Comparison of ENCODE assay signal across 8 mouse cellular contexts in the genomic region with DNA sequence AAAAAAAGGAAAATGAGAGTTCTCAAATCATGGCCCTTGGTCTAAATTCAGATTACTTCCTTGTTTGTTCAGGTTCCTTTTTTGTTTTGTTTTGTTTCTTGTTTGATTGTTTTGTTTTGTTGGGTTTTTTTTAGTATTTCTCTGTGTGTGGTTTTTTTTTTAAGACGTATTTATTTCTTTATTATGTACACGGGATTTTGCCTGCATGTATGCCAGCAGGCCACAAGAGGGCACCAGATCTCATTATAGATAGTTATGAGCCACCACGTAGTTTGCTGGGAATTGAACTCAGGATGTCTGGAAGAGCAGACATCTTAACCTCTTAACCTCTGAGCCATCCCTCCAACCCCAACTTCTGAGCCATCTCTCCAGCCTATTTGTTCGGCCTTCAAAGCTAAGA. TPM values are rescaled to one million over a fixed set of nuclear protein-coding genes. Genes with fewer than 3 reads are reported as not detected.
A peak's percentile ranks its signal among the peaks of the same experiment; 100 is the strongest.
DNase-seq lines count a peak whose midpoint lies in the region; ATAC-seq and TF ChIP-seq lines count a peak whose summit lies in the region.
"Had no signal": no experiment of that assay in that cellular context is flagged by ENCODE, and none has a peak within 500 bp of the region (broad histone marks: within the 10 kb centered on the region; RNA-seq: fewer than 3 reads in every experiment).

No protein-coding gene starts in this region.

- ATAC-seq in kidney, embryonic 14.5 days (ENCODE audit: low FRiP score, low TSS enrichment): no peak
- ATAC-seq in forebrain, embryonic 12.5 days (ENCODE audit: low FRiP score): no peak

- no peaks in the 10 kb centered on the region for H3K27me3 ChIP-seq in kidney, embryonic 14.5 days (ENCODE audit: control insufficient read depth, insufficient read depth, low read length)
- H3K27me3 ChIP-seq in CH12.LX (replicated peaks): no peaks in the 10 kb centered on the region
- H3K27me3 ChIP-seq in forebrain, embryonic 12.5 days: no peaks in the 10 kb centered on the region
- H3K27me3 ChIP-seq: midbrain, embryonic 12.5 days had no signal

- no peaks in the 10 kb centered on the region for H3K79me2 ChIP-seq in CH12.LX (replicated peaks; ENCODE audit: control insufficient read depth, extremely low read depth, insufficient read depth, poor library complexity, severe bottlenecking)

- TF ChIP-seq CTCF in CH12.LX (conservative IDR thresholded peaks at IDR 0.05 in 1 of 2, IDR thresholded peaks at IDR 0.05 in 1 of 2; ENCODE audit: low read depth in 2 of 2, low read length in 2 of 2): peak; percentile 70 to 83

- peak; percentile 18 for DNase-seq in kidney, adult 18-20 months
- DNase-seq in CH12.LX (ENCODE audit: extremely low read depth) (peak; percentile 55), R1 (ENCODE audit: low read depth, low spot score) (peak; percentile 78)
- peak; percentile 71 for DNase-seq in induced T-regulatory cell, adult 2 months (ENCODE audit: low read depth)
- DNase-seq in retina, adult 2 months (ENCODE audit: low read depth, low spot score): peak; percentile 29

- peaks cover 6% of the 10 kb centered on the region; the same call in 1 of the 2 replicates for H3K4me1 ChIP-seq in kidney, embryonic 14.5 days (ENCODE audit: control insufficient read depth, insufficient read depth, low read length)
- H3K4me1 ChIP-seq in CH12.LX (ENCODE audit: control insufficient read depth in 1 of 2, insufficient read depth in 2 of 2): peaks cover 0 to 15% of the 10 kb centered on the region in 2 experiments; a peak in 3 of 4 replicates
- H3K4me1 ChIP-seq in forebrain, embryonic 12.5 days: no peaks in the 10 kb centered on the region
- H3K4me1 ChIP-seq: midbrain, embryonic 12.5 days had no signal

- H3K4me2 ChIP-seq in kidney, embryonic 14.5 days (replicated peaks; ENCODE audit: low read depth, low read length): no peak overlapping the region
- no peak overlapping the region for H3K4me2 ChIP-seq in CH12.LX (ENCODE audit: insufficient read depth, low read depth, poor library complexity, severe bottlenecking)
- no peak overlapping the region for H3K4me2 ChIP-seq in forebrain, embryonic 12.5 days
- H3K4me2 ChIP-seq: midbrain, embryonic 12.5 days had no signal

- TF ChIP-seq EP300 in CH12.LX (IDR thresholded peaks at IDR 0.05; ENCODE audit: low read length): no peak

- no peaks in the 10 kb centered on the region for H3K36me3 ChIP-seq in kidney, embryonic 14.5 days (ENCODE audit: control insufficient read depth, insufficient read depth, low read length)
- no peaks in the 10 kb centered on the region for H3K36me3 ChIP-seq in CH12.LX (replicated peaks in 1 of 2; ENCODE audit: control insufficient read depth in 1 of 2, insufficient read depth in 1 of 2, low read length in 1 of 2)
- H3K36me3 ChIP-seq in forebrain, embryonic 12.5 days (replicated peaks): no peaks in the 10 kb centered on the region
- H3K36me3 ChIP-seq: midbrain, embryonic 12.5 days had no signal

- H3K4me3 ChIP-seq in kidney, embryonic 14.5 days (ENCODE audit: low read length): no peak overlapping the region
- H3K4me3 ChIP-seq in CH12.LX (replicated peaks in 1 of 3; ENCODE audit: low read depth in 2 of 3, low read length in 2 of 3, poor library complexity in 1 of 3): no peak overlapping the region
- no peak overlapping the region for H3K4me3 ChIP-seq in forebrain, embryonic 12.5 days (replicated peaks)
- H3K4me3 ChIP-seq: midbrain, embryonic 12.5 days had no signal

- no peak overlapping the region for H3K9ac ChIP-seq in kidney, embryonic 14.5 days (ENCODE audit: low read depth, low read length)
- no peak overlapping the region for H3K9ac ChIP-seq in CH12.LX (ENCODE audit: insufficient read depth, low read depth)
- H3K9ac ChIP-seq in forebrain, embryonic 12.5 days: no peak overlapping the region
- H3K9ac ChIP-seq: midbrain, embryonic 12.5 days had no signal

- dilution Hi-C loops in CH12.LX (cut with MboI; ENCODE audit: extremely low pct_ligation_motif_present, extremely low pct_unique_long_range_greater_than_20kb, low sequenced_read_pairs): no loop called here

- in situ Hi-C loops in CH12.LX (cut with MboI; ENCODE audit: low pct_ligation_motif_present, low pct_unique_long_range_greater_than_20kb, low sequenced_read_pairs): loop anchor here (25.0 kb wide), 1 partner anchor 701 kb away; no protein-coding TSS in a partner anchor

- no peaks in the 10 kb centered on the region for H3K9me3 ChIP-seq in kidney, embryonic 14.5 days (ENCODE audit: control insufficient read depth, low read length)
- no peaks in the 10 kb centered on the region for H3K9me3 ChIP-seq in CH12.LX (replicated peaks; ENCODE audit: low read length)
- H3K9me3 ChIP-seq in forebrain, embryonic 12.5 days: no peaks in the 10 kb centered on the region
- H3K9me3 ChIP-seq: midbrain, embryonic 12.5 days had no signal

- no peak overlapping the region for H3K27ac ChIP-seq in kidney, embryonic 14.5 days (ENCODE audit: low read depth, low read length)
- no peak overlapping the region for H3K27ac ChIP-seq in CH12.LX (ENCODE audit: insufficient read depth, low read depth)
- H3K27ac ChIP-seq in forebrain, embryonic 12.5 days: no peak overlapping the region
- H3K27ac ChIP-seq: midbrain, embryonic 12.5 days had no signal

- 56% methylated on average over 4 of the region's 4 CpGs for WGBS in kidney, embryonic 14.5 days
- 46% methylated on average over 4 of the region's 4 CpGs for WGBS in forebrain, embryonic 12.5 days

- no peak for TF ChIP-seq POLR2A in CH12.LX (IDR thresholded peaks at IDR 0.05; ENCODE audit: low read depth, low read length)

- TF ChIP-seq RAD21 in CH12.LX (IDR thresholded peaks at IDR 0.05; ENCODE audit: low read depth, low read length): peak; percentile 59

TF ChIP-seq in CH12.LX, 34 proteins besides CTCF, POLR2A, EP300 and RAD21:
- TF ChIP-seq ZC3H11A (IDR thresholded peaks at IDR 0.05; ENCODE audit: low read depth, low read length) (peak; percentile 41; the same call in 1 of the 2 replicates), JUND (conservative IDR thresholded peaks at IDR 0.05; ENCODE audit: low read depth, low read length) (peak; percentile 25; the same call in 1 of the 2 replicates), MAX (IDR thresholded peaks at IDR 0.05; ENCODE audit: low read length) (no peak), ZNF384 (IDR thresholded peaks at IDR 0.05; ENCODE audit: low read depth, low read length) (peak; percentile 77), CHD1 (IDR thresholded peaks at IDR 0.05; ENCODE audit: low read depth, low read length) (no peak), SMC3 (IDR thresholded peaks at IDR 0.05; ENCODE audit: low read depth, low read length) (peak; percentile 79), ZMIZ1 (IDR thresholded peaks at IDR 0.05; ENCODE audit: low read depth, low read length) (no peak), BHLHE40 (IDR thresholded peaks at IDR 0.05; ENCODE audit: low read depth, low read length) (no peak)

RNA-seq across cellular contexts. Expression of gene Saxo1, which starts 20.2 kb away (rescaled TPM):
- 0.11 and 0.12 TPM in 2 replicates for polyA plus RNA-seq in kidney, embryonic 14.5 days (2014; fragmentation: Nextera tagmentation; extraction: Ambion mirVana)
- not detected in 2 replicates for total RNA-seq in CH12.LX (2012; rRNA removed)
- not detected in 2 replicates for total RNA-seq in CH12.LX (2014; rRNA removed)
- not detected in 2 replicates for polyA plus RNA-seq in CH12.LX (2012; ENCODE audit: insufficient read length, low read depth)
- polyA plus RNA-seq in forebrain, embryonic 12.5 days (2016; fragmentation: Nextera tagmentation; extraction: Ambion mirVana): not detected in 2 replicates
- polyA plus RNA-seq: midbrain, embryonic 12.5 days had no signal

RNA-seq across cellular contexts. Expression of gene Rraga, which starts 37.5 kb away (rescaled TPM):
- polyA plus RNA-seq in kidney, embryonic 14.5 days (2014; fragmentation: Nextera tagmentation; extraction: Ambion mirVana): 88.7 and 115 TPM in 2 replicates
- total RNA-seq in CH12.LX (2012; rRNA removed) (12.3 and 13.6 TPM in 2 replicates), CH12.LX (2014; rRNA removed) (29.3 and 38.3 TPM in 2 replicates)
- polyA plus RNA-seq in CH12.LX (2012; ENCODE audit: insufficient read length, low read depth): 87.3 and 96.2 TPM in 2 replicates
- polyA plus RNA-seq in forebrain, embryonic 12.5 days (2016; fragmentation: Nextera tagmentation; extraction: Ambion mirVana): 81.3 and 85.2 TPM in 2 replicates

Comparison
In these comparisons a context has a peak if more than half of its experiments do, and no peak if none do; other contexts are left out.
1. DNase-seq: peak in every context shown above with its lines; median percentile 78 in R1; 71 in induced T-regulatory cell, adult 2 months; 55 in CH12.LX; 29 in retina, adult 2 months; 18 in kidney, adult 18-20 months.